In genomic region chr9:68083341-68083740, GRCm38 (mm10) we compare ENCODE assay signal across 17 mouse cellular contexts.
"Had no signal": no experiment of that assay in that cellular context is flagged by ENCODE, and none has a peak within 500 bp of the region (broad histone marks: within the 10 kb centered on the region; RNA-seq: fewer than 3 reads in every experiment).

No protein-coding gene starts in this region.

- H3K27me3 ChIP-seq: intestine, embryonic 15.5 days; limb, embryonic 12.5 days; limb, embryonic 15.5 days; midbrain, embryonic 15.5 days; neural tube, embryonic 13.5 days had no signal

- H3K4me3 ChIP-seq: intestine, embryonic 15.5 days; limb, embryonic 12.5 days; limb, embryonic 15.5 days; midbrain, embryonic 15.5 days; neural tube, embryonic 13.5 days had no signal

- ATAC-seq: hindbrain, embryonic 16.5 days; intestine, embryonic 15.5 days; liver, postnatal 0 days; midbrain, embryonic 15.5 days had no signal

- H3K9ac ChIP-seq: intestine, embryonic 15.5 days; limb, embryonic 12.5 days; limb, embryonic 15.5 days; liver, embryonic 14.5 days; liver, postnatal 0 days; lung, embryonic 14.5 days; midbrain, embryonic 15.5 days; neural tube, embryonic 13.5 days had no signal

- H3K27ac ChIP-seq: intestine, embryonic 15.5 days; kidney, postnatal 0 days; limb, embryonic 12.5 days; limb, embryonic 15.5 days; liver, embryonic 14.5 days; midbrain, embryonic 15.5 days; neural tube, embryonic 13.5 days had no signal

- H3K4me2 ChIP-seq: intestine, embryonic 15.5 days; limb, embryonic 12.5 days; limb, embryonic 15.5 days; liver, embryonic 11.5 days; lung, embryonic 14.5 days; midbrain, embryonic 11.5 days; midbrain, embryonic 15.5 days; neural tube, embryonic 13.5 days had no signal

- H3K9me3 ChIP-seq: intestine, embryonic 15.5 days; limb, embryonic 12.5 days; limb, embryonic 15.5 days; midbrain, embryonic 15.5 days; neural tube, embryonic 13.5 days had no signal

- DNase-seq: left cerebral cortex, postnatal 4 days; liver, postnatal 0 days; lung, embryonic 14.5 days; lung, postnatal 14 days; lung, postnatal 4 days; thymus, adult 18-20 months; thymus, postnatal 36 days had no signal

- H3K4me1 ChIP-seq: intestine, embryonic 15.5 days; limb, embryonic 12.5 days; limb, embryonic 15.5 days; midbrain, embryonic 15.5 days; neural tube, embryonic 13.5 days had no signal

- H3K36me3 ChIP-seq: intestine, embryonic 15.5 days; limb, embryonic 12.5 days; limb, embryonic 15.5 days; midbrain, embryonic 15.5 days; neural tube, embryonic 13.5 days had no signal
